Mouse (Mus musculus) brain, embryonic 14.5 days (tissue): ENCODE measurements around the gene Uchl3.

ENCODE experiments used
- CTCF ChIP-seq: fragments of 200-500 bp; IDR thresholded peaks from 2 replicates; pipeline ENCODE4 v1.5.1; 2012; ENCODE audit warnings: inconsistent platforms, mild to moderate bottlenecking, moderate library complexity, borderline replicate concordance; ENCODE audit not compliant: insufficient read depth, insufficient read length; ENCODE audit errors: extremely low read depth
- POLR2A ChIP-seq: fragments of 200-500 bp; IDR thresholded peaks from 2 replicates; pipeline ENCODE4 v1.6.1; 2012; ENCODE audit warnings: mild to moderate bottlenecking, inconsistent platforms, borderline replicate concordance; ENCODE audit not compliant: poor library complexity, insufficient read depth, insufficient read length, severe bottlenecking; ENCODE audit errors: extremely low read depth

GRCm38 (mm10) chr14:101729972-101730692, 76.4 kb downstream of the Uchl3 start:
- TF ChIP-seq POLR2A (no peak), CTCF (no peak)
